Mouse (Mus musculus) ES-Bruce4 (cell line): ENCODE data around the gene Pfdn6.
A peak's percentile ranks its signal among the peaks of the same experiment; 100 is the strongest.

ENCODE experiments used
- CTCF ChIP-seq: IDR thresholded peaks from one replicate; pipeline ENCODE4 v1.8.1; 2011; ENCODE audit warnings: low read depth, low read length
- POLR2A ChIP-seq: IDR thresholded peaks from one replicate; pipeline ENCODE4 v1.8.1; 2011; ENCODE audit warnings: low read length; ENCODE audit not compliant: insufficient read depth

DNA sequence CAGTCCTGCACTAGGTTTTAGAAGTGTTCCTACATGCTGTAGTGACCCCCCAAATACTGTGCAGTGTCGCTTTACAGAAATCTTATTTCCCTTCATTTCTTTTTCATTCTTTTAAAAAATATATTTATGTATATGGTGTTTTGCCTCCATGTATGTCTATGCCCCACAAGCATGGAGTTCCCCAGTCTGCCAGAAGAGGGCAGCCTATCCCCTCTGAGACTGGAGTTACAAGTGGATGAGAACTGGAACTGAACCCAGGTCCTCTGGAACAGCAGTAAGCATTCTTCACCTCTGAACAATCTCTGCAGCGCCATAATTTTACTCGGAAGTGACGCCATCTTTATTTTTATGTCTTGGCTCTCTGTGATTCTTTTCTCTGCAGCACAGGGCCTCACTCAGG, 29.3 kb upstream of the Pfdn6 start:
- TF ChIP-seq CTCF (peak; percentile 31), POLR2A (no peak)
